Mouse (Mus musculus) left cerebral cortex, postnatal 14 days (tissue): ENCODE measurements around the gene Dlgap5. TPM values are rescaled to one million over a fixed set of nuclear protein-coding genes. Genes with fewer than 3 reads are reported as not detected.
"Not testable (repeated sequence)": the region's sequence is repeated elsewhere in the genome, so short reads cannot be mapped to it uniquely, and the experiment has no call there.

Experiments used
- DNase-seq, 2 experiments: peaks; one replicate each; pipeline ENCODE4 v3.0.0; 2021 to 2022; ENCODE audit warnings: low spot score in 2 of 2, mixed read lengths in 1 of 2
- intact Hi-C: fragments of 180-260 bp; cut with DNase I; formaldehyde crosslinking; loops from one replicate; pipeline ENCODE4 v1.15.1; 2025
- long read RNA-seq, 2 experiments: library from polyadenylated mRNA; stranded (forward); transcript quantifications; one replicate each; pipeline ENCODE4 v2.0.0; 2021
- total RNA-seq, 2 experiments: library from RNA; stranded (reverse); gene quantifications; 2 replicates each; pipeline ENCODE4 v1.2.3; 2021

Dlgap5 gene
- total RNA-seq = 1 to 10 TPM in 1 of 2 experiments, under 1 TPM in 1; 0.85 to 1.2 TPM
- long read RNA-seq, experiment 1, full-length matches to known transcripts = 1 of 2 reads
- long read RNA-seq, experiment 1, partial matches to known transcripts = 0 of 2 reads
- long read RNA-seq, experiment 1, other reads (novel, unspliced or antisense) = 1 of 2 reads
- long read RNA-seq, experiment 2 = 0 reads

DNA sequence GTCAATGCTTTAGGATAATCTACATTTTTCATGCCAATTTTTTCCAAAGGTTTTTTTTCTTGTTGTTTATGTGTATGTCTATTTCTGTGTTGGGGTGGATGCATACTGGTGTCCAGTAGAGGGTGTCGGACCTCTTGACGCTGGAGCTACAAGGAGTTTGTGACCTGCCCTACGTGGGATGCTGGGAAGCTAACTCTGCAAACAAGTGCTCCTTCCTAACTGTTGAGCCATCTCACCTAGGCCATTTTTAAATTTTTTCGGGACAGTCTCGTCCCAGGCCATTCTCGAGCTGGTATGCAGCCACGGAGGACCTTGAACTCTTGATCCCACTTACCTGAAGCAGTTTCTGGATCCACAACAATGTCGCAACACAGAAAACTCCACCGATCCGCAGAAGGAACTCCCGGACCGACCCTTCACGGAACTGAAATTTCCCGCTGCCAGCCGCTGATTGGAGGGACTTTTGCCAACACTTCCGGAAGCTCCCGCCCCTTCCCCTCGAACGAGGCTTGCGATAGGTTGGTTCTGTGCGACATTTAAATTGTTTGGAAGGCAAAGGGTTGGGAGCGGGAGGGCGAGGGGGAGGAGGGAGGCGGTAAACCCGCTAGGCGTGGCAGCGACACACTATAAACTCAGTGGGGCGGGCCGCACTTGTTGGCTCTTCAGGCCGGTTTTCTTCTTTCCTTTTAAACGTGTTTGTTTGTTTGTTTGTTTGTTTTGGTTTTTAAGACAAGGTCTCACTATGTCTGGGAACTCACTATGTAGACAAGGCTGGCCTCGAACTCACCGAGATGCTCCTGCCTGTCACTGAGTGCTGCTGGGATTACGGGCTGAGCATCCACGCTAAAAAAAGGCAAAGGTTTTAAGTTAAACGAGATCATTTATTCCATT is at the start of gene Dlgap5:
Gene Dlgap5, minus strand, starts transcription at position 633 of the 891 bp plus-strand sequence.
- intact Hi-C loops = no loop called here
- peak; percentile 92 for DNase-seq

DNA sequence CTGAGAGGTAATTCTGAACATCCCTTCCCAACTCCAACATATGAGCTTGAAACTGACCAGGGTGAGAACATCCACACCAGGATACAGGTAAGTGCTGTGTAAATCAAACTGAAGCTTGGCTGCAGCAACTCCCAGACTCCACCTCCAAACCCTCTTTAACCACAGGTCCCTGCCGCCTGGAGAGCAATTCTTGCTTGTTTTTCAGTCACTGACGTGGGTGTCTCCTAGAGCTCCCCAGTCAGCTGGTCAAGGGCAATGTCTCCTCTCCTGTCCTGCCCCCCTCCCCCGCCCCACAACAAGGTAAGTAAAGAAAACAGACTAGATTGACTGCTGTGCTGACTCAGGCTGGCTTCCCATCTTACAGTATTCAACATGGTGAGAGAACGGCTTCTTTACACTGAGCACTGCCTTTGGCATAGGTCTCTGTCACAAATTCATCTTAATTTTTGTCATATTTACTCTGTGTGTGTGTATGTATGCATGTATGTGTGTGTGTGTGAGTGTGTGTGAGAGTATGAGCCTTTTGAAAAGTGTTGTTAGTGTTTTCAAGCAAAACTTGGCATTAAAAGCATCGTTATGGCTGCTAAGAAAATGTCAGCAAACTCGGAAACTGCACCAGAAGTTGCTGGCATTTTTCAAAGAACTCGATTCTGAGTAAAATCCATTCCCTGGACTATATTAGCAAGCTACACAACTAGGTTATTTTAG is 47.4 kb upstream of the Dlgap5 start:
- no peak for DNase-seq
- intact Hi-C loops = no loop called here

DNA sequence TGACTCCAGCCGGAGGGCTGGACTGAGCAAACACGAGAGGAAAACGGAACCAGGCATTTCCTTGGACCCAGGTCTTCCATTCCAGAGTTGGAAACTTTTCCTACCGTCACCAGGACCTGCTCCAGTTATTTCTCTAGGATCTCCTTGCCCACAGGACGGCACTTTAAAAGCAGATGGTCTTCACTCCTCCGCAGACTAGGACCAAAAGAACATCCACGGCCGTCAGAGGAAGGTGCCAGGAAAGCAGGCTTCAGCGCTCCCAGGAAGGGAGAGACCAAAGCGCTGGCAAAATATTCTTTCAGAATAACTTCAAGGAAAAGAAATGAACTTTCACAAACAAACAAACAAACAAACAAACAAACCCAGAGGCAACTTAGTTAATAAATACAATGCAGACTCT is 46.2 kb upstream of the Dlgap5 start:
- intact Hi-C loops = no loop called here

DNA sequence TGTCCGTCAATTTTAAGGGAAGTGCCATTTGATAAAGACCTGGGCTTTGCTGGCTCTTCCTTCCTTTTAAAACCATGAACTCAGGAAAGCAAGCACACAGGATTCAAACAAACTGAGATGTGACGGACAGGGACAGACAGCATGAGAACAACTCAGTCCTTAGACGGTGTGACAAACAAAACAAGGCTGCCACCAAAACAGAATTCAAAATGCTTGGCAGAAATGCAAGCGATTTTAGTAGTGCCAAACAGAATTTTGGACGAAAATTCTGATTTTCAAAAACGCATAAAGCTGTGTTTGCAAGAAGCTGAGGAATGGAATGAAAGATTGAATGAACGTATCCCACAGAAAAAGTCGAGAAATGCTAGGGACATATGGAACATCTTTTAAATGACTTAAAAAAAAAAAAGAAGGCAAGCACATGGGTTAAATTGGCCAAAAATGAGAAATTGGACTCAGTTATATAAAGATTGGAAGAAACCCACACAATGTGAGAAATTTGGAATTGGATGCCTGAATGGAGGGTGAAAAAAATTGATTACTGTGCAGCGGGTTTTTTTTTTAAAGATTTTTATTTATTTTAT is 44.8 kb upstream of the Dlgap5 start:
- intact Hi-C loops = no loop called here
- no peak for DNase-seq

More for the DNA sequence above, 46.2 kb upstream of the Dlgap5 start:
- DNase-seq = no peak

DNA sequence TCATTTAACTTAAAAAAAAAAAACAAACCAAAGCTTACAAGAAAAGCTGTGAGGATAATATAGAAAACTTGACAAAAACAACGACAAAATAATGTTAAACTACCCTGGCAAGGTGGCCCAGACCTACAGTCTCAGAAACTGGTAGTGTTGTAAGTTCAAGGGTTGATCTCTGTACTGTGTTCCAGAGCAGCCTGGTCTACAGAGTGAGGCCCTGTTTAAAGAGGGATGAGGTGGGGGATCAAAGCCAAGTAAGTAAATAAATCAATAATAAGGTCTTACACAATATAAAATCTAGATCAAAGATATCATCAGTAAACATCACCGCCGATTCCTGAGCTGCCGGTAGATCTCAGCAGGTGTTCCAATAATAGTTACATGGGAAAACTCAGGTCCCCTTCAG is 44.2 kb upstream of the Dlgap5 start:
- intact Hi-C loops = no loop called here
- DNase-seq = no peak

DNA sequence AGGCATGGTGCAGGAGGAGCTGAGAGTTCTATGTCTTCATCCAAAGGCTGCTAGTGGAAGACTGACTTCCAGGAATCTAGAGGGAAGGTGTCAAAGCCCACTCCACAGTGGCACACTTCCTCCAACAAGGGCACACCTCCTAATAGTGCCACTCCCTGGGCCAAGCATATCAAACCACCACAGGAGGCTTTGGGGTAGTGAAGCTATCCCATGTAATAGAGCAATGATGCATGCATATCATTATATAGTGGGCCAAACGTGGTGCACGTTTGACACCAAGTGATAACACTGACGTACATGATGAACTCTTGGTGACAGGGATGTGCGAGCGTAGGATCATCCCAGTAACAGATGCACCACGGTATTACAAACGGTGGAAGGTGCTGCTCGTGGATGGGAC is 43.8 kb upstream of the Dlgap5 start:
- DNase-seq = no peak

DNA sequence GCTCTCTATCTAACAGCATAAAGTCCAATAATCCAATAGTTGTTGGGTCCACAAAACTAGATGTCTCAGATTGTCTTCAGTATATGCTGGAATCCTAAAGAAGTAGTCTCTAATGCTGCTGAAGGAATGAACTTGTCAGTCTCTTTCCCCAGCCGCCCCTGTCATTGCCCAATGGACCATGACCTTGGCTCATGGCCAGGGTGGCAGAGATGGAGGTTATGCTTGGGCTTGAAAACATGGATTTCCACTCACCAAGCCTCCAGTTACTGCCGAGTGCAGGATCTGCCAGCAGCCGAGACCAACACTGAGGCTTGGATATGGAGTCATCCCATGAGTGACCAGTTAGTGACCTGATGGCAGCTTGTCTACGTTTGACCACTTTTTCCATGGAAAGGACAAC is 41.3 kb upstream of the Dlgap5 start:
- no peak for DNase-seq
- intact Hi-C loops = no loop called here

More for the DNA sequence above, 43.8 kb upstream of the Dlgap5 start:
- intact Hi-C loops = no loop called here

DNA sequence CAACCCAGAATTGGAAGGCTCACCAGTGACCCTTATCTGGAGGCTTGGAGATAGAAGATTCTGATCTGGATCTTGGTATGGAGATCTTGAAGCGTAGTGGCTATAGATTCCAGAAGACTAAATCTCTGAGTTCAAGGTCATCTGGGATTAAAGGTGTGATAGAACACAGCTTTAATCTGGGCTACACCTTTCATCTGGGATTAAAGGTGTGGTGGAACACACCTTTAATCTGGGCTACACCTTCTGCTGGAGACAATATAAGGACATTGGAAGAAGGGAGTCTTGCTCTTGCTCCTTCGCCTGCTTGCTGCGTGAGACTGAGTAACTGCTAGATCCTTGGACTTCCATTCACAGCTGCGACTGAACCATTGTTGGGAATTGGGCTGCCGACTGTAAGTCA is 31.9 kb upstream of the Dlgap5 start, which contains the start of gene Fbxo34:
Gene Fbxo34, plus strand, starts transcription at position 301 of the 400 bp plus-strand sequence.
- intact Hi-C loops, DNase-seq: not testable (repeated sequence)

DNA sequence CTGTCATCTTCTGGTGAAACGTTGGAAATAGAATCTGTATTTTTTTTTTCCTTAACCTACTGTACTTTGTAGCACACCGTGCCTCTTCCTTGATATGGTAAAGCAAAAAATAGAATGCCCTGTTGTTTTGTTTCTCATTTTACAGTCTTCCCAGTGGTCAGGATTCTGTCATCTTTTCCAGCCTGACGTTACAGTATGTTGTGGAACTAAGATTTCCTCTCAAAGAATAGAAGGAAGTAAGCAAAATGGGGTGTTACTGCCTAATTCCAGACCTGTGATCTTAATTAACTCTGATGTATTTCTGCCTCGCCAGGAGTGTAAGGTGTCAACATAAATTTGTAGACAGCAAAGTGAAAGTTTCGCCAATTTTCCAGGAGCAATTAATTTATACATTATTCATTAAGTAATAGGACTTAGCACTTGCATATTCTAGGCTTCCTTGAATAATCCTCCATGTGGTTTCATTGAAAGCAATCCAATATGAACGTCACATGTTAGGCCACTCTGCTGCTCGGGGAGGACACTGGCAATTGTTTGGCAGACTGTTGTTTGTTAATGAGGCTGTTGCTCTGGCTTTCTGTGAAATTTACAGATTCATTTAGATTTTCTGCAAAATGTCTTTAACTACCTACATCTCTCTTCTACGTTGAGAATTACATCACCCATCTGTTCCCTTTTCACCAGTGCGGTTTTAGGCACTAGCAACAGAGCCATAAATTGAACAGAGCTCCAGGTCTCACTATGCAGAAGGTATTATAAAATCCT is 27.3 kb upstream of the Dlgap5 start:
- intact Hi-C loops = no loop called here

DNA sequence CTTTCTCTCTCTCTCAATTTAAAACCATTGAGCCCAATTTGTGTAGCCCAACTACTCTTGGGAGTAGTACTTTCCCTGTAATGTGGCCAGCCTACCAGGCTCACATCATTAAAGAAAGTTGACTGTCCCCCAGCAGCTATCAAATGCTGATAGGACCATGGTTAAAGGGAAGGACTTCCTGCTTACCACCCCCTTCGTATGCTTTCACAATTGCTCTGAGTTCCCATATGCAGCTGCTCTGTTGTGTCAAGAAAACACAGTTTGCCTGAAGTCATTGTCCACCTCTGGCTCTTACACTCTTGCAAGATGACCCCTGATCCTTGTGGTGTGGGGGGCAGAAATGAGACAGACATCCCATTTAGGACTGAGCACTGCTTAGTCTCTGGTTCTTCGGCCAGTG is 26.7 kb upstream of the Dlgap5 start:
- DNase-seq = no peak
- intact Hi-C loops = no loop called here

More for the DNA sequence above, 27.3 kb upstream of the Dlgap5 start:
- DNase-seq = peak in 1 of 2 experiments; percentile 33

DNA sequence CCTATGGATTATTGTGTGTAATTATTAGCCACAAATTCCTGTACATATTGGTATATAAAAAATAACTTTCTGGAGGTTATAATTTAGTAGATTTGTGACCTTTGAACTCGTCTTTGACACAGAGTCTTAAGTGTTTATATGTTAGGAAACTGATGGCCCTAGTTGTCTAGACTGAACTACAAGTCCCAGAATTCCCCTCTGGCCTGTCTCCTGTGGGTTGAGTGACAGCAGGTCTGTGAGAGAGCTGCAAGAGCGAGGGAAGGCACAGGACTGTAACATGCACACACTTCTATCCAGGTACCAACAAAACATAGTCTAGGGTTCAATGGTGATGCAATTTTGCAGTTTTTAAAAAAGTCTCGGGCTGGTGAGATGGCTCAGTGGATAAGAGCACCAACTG is 20.7 kb upstream of the Dlgap5 start:
- intact Hi-C loops = no loop called here
- no peak for DNase-seq

DNA sequence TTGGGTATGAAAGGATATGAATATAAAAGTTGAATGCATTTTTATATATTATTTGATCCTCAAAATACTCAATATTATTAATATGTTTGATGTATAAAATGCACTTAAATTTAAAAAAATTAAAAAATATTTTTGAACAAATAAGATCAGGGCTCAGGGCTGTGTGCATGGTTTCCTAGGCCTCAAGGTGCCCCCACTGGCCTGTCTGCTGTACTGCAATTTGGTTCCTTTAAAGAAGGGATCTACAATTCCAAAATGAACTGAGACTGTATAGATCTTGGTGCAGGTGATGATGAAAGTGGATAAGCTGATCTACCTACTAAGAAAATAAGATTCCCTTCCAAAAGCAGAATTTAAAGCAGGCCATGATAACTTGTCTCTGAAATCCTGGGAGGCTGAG is 14.8 kb upstream of the Dlgap5 start:
- no peak for DNase-seq
- intact Hi-C loops = no loop called here

DNA sequence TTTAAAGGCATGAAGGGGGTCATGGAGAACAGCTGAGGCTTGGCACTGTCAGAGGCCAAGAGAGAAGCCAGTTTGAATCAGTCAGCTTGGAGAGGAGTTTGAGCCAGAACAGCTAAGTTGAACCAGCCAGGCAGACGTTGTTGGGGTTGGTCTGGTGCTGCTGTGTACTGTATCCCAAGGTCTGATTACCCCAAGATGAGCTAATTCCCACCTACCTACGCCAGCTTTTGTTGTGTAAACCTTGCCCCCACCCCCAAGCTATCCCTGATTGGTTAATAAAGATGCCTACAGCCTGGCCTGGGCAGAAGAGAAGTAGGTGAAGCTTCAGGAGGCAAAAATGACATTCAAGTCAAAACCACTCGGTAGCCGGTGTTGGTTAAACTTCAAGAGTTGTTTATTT is 4.3 kb upstream of the Dlgap5 start:
- intact Hi-C loops = no loop called here
- DNase-seq = no peak

DNA sequence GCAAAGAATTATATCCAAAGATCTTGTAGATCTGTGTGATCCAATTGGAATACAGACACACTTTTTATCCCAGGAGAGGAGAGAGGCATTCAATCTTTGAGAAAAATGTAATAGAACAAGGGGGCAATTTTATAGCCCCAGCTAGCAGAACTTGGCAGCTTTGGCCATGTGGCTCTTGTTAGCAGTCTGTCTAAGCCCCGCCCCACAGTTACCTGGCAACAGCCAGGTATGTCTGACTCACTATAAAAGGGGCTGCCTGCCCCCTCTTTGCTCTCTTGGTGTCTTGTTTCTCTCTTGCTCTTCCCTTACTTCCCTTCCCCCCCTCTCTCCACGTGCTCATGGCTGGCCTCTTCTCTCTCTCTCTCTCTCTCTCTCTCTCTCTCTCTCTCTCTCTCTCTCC is 3.4 kb upstream of the Dlgap5 start:
- no peak for DNase-seq
- intact Hi-C loops = no loop called here

DNA sequence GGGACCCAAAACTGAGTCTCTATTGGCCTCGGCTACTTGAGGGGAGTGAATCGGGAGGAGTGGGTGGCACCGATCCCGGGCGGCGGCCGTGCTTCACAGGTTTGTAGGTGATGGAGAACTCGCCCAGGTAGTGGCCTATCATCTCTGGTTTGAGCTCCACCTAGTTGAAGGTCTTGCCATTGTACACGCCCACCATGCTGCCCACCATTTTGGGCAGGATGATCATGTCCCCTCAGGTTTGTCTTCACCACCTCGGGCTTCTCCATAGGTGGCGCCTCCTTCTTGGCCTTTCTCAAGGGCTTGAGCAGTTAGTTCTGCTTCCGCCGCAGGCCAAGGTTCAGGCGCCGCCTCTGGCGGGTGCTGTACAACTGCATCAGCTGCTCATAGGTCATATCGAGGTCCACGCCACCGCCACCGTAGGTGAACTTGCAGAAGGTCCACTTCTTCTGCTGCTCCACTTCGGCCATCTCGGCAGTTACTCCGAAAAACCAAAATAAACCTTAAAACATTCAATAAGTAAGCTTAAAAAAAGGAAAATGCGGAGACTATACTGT is 1.6 kb upstream of the Dlgap5 start:
- intact Hi-C loops = no loop called here
- DNase-seq = no peak

DNA sequence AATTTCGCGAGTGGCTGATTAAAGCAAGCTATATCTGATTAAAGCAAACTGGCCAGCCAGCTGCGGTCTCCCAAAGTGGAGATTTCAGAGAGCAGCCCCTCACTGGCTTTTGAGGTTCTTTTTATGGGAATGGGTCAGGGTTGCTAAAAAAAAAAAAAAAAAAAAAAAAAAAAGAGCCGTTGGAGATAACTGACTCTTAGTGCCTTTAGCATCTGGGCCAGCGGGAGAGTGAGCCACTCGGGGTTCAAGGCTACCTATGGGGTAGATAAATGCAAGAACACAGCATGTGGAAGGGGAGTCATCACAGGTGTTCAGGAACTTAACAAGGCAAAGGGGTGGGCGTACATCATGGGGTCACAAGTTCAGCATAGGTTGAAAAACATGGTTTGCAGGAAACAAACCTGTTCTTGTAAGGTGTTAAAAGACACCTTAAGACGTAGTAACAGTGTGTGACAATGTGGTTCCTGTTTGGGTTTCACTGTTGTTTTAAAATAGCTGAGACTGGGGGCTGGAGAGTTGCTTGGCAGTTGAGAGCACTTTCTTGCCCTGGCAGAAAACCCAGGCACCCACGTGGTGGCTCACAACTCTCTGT is 923 bp upstream of the Dlgap5 start:
- DNase-seq = no peak

DNA sequence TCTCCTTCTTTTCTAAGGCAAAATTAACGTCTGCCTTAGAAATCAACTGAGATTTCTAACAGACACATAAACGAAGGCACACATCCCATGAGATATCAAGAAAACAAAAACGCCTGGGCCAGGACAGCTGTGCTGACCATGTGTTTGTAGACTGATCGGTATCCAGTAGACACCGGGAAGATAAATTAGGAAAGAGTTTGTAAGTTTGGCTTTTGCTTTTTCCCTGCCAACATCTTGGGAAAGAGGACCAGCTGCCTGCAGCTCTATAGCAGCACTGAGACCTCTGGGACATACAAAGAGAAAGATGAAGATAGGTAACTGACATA is 422 bp upstream of the Dlgap5 start:
- intact Hi-C loops = no loop called here
- DNase-seq = no peak

More for the DNA sequence above, 923 bp upstream of the Dlgap5 start:
- intact Hi-C loops = no loop called here

DNA sequence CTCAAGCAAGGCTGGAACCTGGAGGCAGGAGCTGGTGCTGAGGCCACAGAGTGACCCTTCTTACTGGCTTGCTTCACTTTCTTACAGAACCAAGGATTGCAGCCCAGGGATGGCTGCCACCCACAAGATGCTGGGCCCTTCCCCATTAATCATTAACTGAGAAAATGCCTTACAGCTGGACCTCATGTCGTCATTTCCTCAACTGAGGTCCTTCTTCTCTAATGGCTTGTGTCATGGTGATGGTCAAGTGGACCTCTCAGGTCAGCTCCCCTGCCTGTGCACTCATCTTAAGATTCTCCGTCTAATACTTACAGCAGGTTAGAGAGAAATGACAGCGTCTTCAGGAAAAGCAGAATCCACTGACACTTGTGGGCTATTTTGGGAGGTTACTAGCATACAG is 861 bp downstream of the Dlgap5 start:
- intact Hi-C loops = no loop called here
- no peak for DNase-seq

DNA sequence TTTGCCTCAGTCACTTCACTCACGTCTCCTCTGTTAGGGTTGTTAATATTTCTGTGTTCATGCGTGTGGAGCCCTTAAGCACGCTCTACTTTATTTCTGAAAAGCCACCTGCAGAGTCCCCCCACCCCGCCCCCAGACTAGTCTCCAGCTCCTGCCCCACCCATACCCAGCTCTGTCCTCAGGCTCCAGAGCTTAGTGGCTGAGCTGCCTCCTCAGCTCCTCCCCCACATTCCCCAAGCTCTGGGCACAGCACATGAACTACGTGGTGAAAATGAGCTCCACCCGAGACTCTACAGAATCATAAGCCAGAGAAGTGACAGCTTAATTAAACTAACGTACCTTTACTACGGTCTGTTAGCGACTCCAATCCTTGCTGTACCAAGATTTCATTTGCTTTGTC is 12.2 kb downstream of the Dlgap5 start:
- intact Hi-C loops = no loop called here
- no peak for DNase-seq
